Mouse (Mus musculus): ENCODE data around the gene Sspo. TPM values are rescaled to one million over a fixed set of nuclear protein-coding genes. Genes with fewer than 3 reads are reported as not detected.

Sspo gene
- 0.03 to 0.16 TPM (median 0.09 TPM) in 3 of 4 replicates, not detected in the other for total RNA-seq (2023; ENCODE audit: inconsistent age)

DNA sequence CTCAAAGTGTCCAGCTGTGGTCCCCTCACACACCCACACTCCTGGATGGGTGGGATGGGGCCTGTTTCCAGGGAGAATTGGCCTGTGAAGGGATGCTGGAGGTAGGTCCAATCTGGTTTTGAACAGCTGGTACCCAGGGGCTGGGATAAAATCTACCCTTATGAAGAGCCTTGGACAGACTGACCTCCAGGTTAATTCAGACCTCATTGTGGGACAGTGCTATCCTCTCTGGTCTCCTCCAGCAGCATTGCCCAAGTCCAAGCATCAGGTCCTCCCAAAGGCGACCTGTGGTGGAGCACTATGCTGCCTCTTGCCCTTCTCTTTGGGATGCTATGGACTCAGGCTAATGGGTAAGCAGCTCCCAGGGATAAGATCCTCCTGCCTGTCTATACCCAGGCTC lies at the start of gene Sspo:
TSS of gene Sspo (plus strand) at position 301 of the 400 bp plus-strand sequence.

DNA sequence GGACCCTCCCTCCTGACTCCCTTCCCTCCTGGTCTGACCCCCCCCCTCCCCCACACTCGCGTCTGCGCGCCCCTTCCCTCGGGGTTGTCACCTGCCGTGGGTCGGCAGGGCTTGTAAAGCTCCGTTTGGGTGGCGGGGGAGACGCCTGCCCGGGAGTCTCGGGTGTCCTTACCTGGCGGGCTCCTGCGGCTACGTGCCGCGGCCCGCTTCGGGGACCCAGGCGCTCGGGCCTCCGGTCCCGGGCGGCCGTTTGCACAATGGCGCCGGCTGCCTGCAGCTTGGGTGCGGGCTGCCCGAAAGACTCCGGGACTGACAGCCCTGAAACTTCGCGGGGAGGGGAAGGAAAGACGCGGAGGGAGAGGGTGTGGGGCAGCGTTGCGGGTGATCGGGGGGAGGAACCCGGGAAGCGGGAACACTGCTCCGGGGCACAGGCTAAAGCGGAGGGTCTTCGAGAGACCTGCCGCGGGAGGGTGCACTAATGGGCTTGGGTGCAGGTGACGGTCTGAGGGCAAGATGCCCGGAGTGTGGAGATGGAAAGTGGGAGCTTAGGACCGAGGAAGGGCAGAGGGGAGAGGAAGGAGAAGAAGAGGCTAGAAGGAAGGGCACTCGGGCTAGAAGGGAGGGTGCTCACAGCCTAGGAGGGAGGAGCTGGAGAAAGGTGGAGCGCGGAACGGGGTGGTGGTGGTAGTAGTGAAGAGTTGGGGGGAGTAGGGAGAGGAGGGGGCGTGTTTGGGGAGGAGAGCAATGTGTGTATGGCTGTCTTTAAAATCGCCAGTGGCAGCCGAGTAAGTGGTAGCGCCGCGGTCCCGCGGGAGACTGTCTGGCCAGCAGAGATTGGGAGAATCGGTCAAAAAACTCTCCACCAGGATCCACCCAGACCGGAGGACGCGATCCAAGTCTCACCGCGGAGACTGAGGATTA lies 2.6 kb upstream of the Sspo start, which contains the start of gene Zfp467:
TSS of gene Zfp467 (minus strand) at position 645 of the 921 bp plus-strand sequence.

DNA sequence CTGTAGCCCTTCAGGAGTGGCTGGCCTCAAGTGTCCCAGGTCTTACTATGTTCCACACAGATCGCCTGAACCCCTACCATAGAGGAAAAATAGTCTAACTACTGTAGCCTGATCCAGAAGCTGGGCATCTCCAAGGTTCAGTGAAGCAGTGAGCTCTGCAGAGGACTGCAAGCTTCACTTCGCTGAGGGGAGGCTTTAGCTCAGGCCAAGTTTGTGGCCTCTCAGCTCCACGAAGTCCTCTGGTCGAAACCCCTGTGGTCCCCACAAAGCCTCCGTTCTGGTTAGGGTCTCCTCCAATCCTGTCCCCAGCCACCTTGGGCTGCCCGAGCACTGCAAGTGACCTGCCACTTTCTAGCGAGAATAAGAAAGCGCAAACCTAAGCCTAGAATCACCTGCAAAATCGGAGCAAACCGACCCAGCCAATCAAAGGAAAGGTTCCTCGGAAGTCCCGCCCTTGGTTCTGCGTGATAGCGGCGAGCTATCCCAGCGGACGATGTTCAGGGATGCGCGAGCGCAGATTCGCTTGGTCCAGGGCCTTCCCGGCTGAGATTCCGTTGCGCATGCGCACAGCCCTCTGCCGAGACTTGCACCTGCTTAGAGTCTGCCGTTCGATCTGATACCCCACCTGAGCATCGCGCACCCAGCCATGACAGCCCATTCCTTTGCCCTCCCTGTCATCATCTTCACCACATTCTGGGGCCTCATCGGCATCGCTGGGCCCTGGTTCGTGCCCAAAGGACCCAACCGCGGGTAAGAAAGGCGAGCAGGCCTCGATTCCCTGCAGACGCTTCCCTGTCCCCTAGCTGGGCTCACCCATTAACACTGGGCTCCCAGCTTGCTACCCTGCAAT lies 89.3 kb downstream of the Sspo start, which contains the start of gene Atp6v0e2:
TSS of gene Atp6v0e2 (plus strand) at position 511 of the 850 bp plus-strand sequence.

Other genes with a start within 250 kb of the Sspo start
- gene Krba1, start 52.6 kb upstream of the Sspo start, total RNA-seq (2023; ENCODE audit: inconsistent age) = 20.2 to 25.8 TPM (median 21.4 TPM) in 4 replicates
- 5.1 to 7.1 TPM (median 6.2 TPM) in 4 replicates for gene Zfp467, start 2.4 kb upstream of the Sspo start, total RNA-seq (2023; ENCODE audit: inconsistent age)
- gene Atp6v0e2, start 89.4 kb downstream of the Sspo start, total RNA-seq (2023; ENCODE audit: inconsistent age) = 0.32 to 0.75 TPM (median 0.61 TPM) in 3 of 4 replicates, not detected in the other
- gene Lrrc61, start 106.6 kb downstream of the Sspo start, total RNA-seq (2023; ENCODE audit: inconsistent age) = 39.5 to 55.2 TPM (median 49.9 TPM) in 4 replicates
- 0.67 to 1.1 TPM in 2 of 4 replicates, not detected in the others for gene Rarres2, start 124.6 kb downstream of the Sspo start, total RNA-seq (2023; ENCODE audit: inconsistent age)
- not detected in 4 replicates for gene Gm45021, start 141.4 kb downstream of the Sspo start, total RNA-seq (2023; ENCODE audit: inconsistent age)
- 5.2 to 8.2 TPM (median 6.7 TPM) in 4 replicates for gene Repin1, start 145.7 kb downstream of the Sspo start, total RNA-seq (2023; ENCODE audit: inconsistent age)
- not detected in 4 replicates for gene Gm44965, start 145.7 kb downstream of the Sspo start, total RNA-seq (2023; ENCODE audit: inconsistent age)
- 2.8 to 5.2 TPM (median 4.7 TPM) in 4 replicates for gene Zfp775, start 153.8 kb downstream of the Sspo start, total RNA-seq (2023; ENCODE audit: inconsistent age)
- gene AI854703, start 178.5 kb downstream of the Sspo start, total RNA-seq (2023; ENCODE audit: inconsistent age) = 0.38 to 0.63 TPM in 2 of 4 replicates, not detected in the others
- 120 to 133 TPM (median 129 TPM) in 4 replicates for gene Gimap8, start 199.0 kb downstream of the Sspo start, total RNA-seq (2023; ENCODE audit: inconsistent age)
- 45.6 to 56.3 TPM (median 52.6 TPM) in 4 replicates for gene Gimap9, start 227.9 kb downstream of the Sspo start, total RNA-seq (2023; ENCODE audit: inconsistent age)
- 121 to 147 TPM (median 131 TPM) in 4 replicates for gene Gimap4, start 236.3 kb downstream of the Sspo start, total RNA-seq (2023; ENCODE audit: inconsistent age)